Mouse (Mus musculus) heart, embryonic 12.5 days (tissue): ENCODE measurements around the gene Atp6v1c2. TPM values are rescaled to one million over a fixed set of nuclear protein-coding genes. Genes with fewer than 3 reads are reported as not detected.
A peak's percentile ranks its signal among the peaks of the same experiment; 100 is the strongest.

Source experiments
- microRNA-seq: library from miRNA; unstranded; fragments of <30 nt; microRNA quantifications from one replicate; pipeline ENCODE4, GENCODE M21; 2017
- polyA plus RNA-seq: library from polyadenylated mRNA; unstranded; fragments of >200 nt; fragmentation: Nextera tagmentation; extraction: Ambion mirVana; gene quantifications from 2 replicates; pipeline ENCODE4 v1.2.1, GENCODE M21; 2016

The Atp6v1c2 gene
- polyA plus RNA-seq, 1 experiment from 2014 or later = 0.22 TPM

Small RNA genes lying within 50 kb of the gene (microRNA-seq; reads per million reads assigned to microRNA genes)
- gene Mir3066 = 12.0 reads per million, percentile 26 among the genes with 10 or more reads in this experiment

Other genes starting within 250 kb of the Atp6v1c2 start
- gene Kcnf1, start 152.5 kb downstream of the Atp6v1c2 start, polyA plus RNA-seq = 0.50 and 0.55 TPM in 2 replicates
- gene Pdia6, start 62.8 kb downstream of the Atp6v1c2 start, polyA plus RNA-seq = 465 and 478 TPM in 2 replicates
- 16.6 and 18.3 TPM in 2 replicates for gene Nol10, start 19.1 kb upstream of the Atp6v1c2 start, polyA plus RNA-seq
- 161 and 167 TPM in 2 replicates for gene Odc1, start 215.4 kb upstream of the Atp6v1c2 start, polyA plus RNA-seq